Mouse (Mus musculus) E14TG2a.4 (cell line): ENCODE data around the gene Ttc41.

Experiments used
- CTCF ChIP-seq: conservative IDR thresholded peaks from 2 replicates; pipeline ENCODE4 v1.5.1; 2014; ENCODE audit warnings: low read length
- POU5F1 ChIP-seq: IDR thresholded peaks from 2 replicates; pipeline ENCODE4 v1.6.1; 2014; ENCODE audit warnings: low read length, borderline replicate concordance

- TF ChIP-seq CTCF (no peak), POU5F1 (no peak)
Observed at GRCm38 (mm10) chr10:86791507-86792184, 86.0 kb downstream of the Ttc41 start.
